Mouse (Mus musculus) thymus, adult 2 months (tissue): Measurements from ENCODE around the gene Igflr1. TPM values are rescaled to one million over a fixed set of nuclear protein-coding genes. Genes with fewer than 3 reads are reported as not detected.

Source experiments
- DNase-seq: peaks from one replicate; pipeline ENCODE4 v3.0.0; 2021
- H3K27ac ChIP-seq: fragments of 200-500 bp; 2 replicates; pipeline ENCODE4 v1.5.1; 2012; ENCODE audit warnings: low read length, control low read depth; ENCODE audit not compliant: control insufficient read depth, insufficient read depth
- H3K27me3 ChIP-seq: fragments of 200-500 bp; 2 replicates; pipeline ENCODE4 v1.6.1; 2012; ENCODE audit warnings: mild to moderate bottlenecking, low read length, moderate library complexity, mixed read lengths; ENCODE audit not compliant: control insufficient read depth, insufficient read depth
- H3K36me3 ChIP-seq: fragments of 200-500 bp; 2 replicates; pipeline ENCODE4 v1.6.1; 2012; ENCODE audit warnings: mild to moderate bottlenecking, low read length, moderate library complexity; ENCODE audit not compliant: control insufficient read depth, insufficient read depth
- H3K4me1 ChIP-seq: fragments of 200-500 bp; replicated peaks from 2 replicates; pipeline ENCODE4 v1.6.1; 2012; ENCODE audit warnings: low read length; ENCODE audit not compliant: control insufficient read depth, insufficient read depth
- H3K4me3 ChIP-seq: fragments of 200-500 bp; 2 replicates; pipeline ENCODE4 v1.5.1; 2012; ENCODE audit warnings: mild to moderate bottlenecking, low read length, control low read depth, moderate library complexity; ENCODE audit not compliant: control insufficient read depth, insufficient read depth
- CTCF ChIP-seq: fragments of 200-500 bp; IDR thresholded peaks from 2 replicates; pipeline ENCODE4 v1.5.1; 2012; ENCODE audit warnings: mild to moderate bottlenecking, control low read depth, low read length, moderate library complexity, borderline replicate concordance; ENCODE audit not compliant: control insufficient read depth, poor library complexity, insufficient read depth; ENCODE audit errors: extremely low read depth
- POLR2A ChIP-seq: fragments of 200-500 bp; IDR thresholded peaks from 2 replicates; pipeline ENCODE4 v1.6.1; 2012; ENCODE audit warnings: mild to moderate bottlenecking, low read length, control low read depth, moderate library complexity; ENCODE audit not compliant: control insufficient read depth, poor library complexity, insufficient read depth; ENCODE audit errors: extremely low read depth
- WGBS: fragments of 180-500 bp; shearing (Covaris S2); methylation state at CpG from one replicate; pipeline ENCODE4 v1.1.7; 2018; 5-methylcytosine and 5-hydroxymethylcytosine counted together
- polyA plus RNA-seq: library from polyadenylated mRNA; depleted of rRNA; stranded (reverse); fragments of >200 nt; gene quantifications from 2 replicates; pipeline ENCODE4 v1.2.3, GENCODE M21; 2012

The Igflr1 gene
- polyA plus RNA-seq, 1 experiment: 31.7 TPM

- WGBS: 97% methylated on average over 12 of the region's 12 CpGs
- no peak within 1 kb of the TSS for H3K4me3 ChIP-seq
- no peak within 1 kb of the TSS for H3K27ac ChIP-seq
These were observed 33.6 kb downstream of the Igflr1 start, which contains the start of gene Zbtb32 for GRCm38 (mm10) chr7:30598786-30599185. Gene Zbtb32, minus strand, starts transcription at chr7:30598909.

GRCm38 (mm10) chr7:30599933-30600353 is 34.7 kb downstream of the Igflr1 start:
- peak; percentile 59 for DNase-seq
- Histone ChIP-seq H3K27ac (no peak overlapping the region), H3K4me3 (no peak overlapping the region), H3K36me3 (no peaks in the 10 kb centered on the region), H3K27me3 (no peaks in the 10 kb centered on the region), H3K4me1 (no peaks in the 10 kb centered on the region)
- TF ChIP-seq CTCF (no peak), POLR2A (no peak)
- 7% methylated on average over 16 of the region's 16 CpGs for WGBS

More at GRCm38 (mm10) chr7:30598786-30599185, 33.6 kb downstream of the Igflr1 start, which contains the start of gene Zbtb32:
- no peak for DNase-seq
- Histone ChIP-seq H3K36me3 (no peaks in the 10 kb centered on the region), H3K27me3 (no peaks in the 10 kb centered on the region), H3K4me1 (no peaks in the 10 kb centered on the region)
- TF ChIP-seq POLR2A (no peak), CTCF (no peak)

GRCm38 (mm10) chr7:30600651-30601050 is 35.4 kb downstream of the Igflr1 start:
- no peak for DNase-seq
- 79% methylated on average over 7 of the region's 7 CpGs for WGBS
- Histone ChIP-seq H3K4me1 (no peaks in the 10 kb centered on the region), H3K4me3 (no peak overlapping the region), H3K27me3 (no peaks in the 10 kb centered on the region), H3K27ac (no peak overlapping the region), H3K36me3 (no peaks in the 10 kb centered on the region)
- TF ChIP-seq CTCF (no peak), POLR2A (no peak)

- H3K27me3 ChIP-seq: no peaks in the 10 kb centered on the region
- H3K27ac ChIP-seq: no peak overlapping the region
- DNase-seq: no peak
- no peaks in the 10 kb centered on the region for H3K36me3 ChIP-seq
- WGBS: 81% methylated on average over 3 of the region's 3 CpGs
- H3K4me3 ChIP-seq: no peak overlapping the region
- H3K4me1 ChIP-seq: no peaks in the 10 kb centered on the region
- TF ChIP-seq CTCF: no peak
- no peak for TF ChIP-seq POLR2A
These were observed 37.4 kb downstream of the Igflr1 start for GRCm38 (mm10) chr7:30602583-30602982.

GRCm38 (mm10) chr7:30604424-30604823 is 39.2 kb downstream of the Igflr1 start:
- TF ChIP-seq POLR2A (no peak), CTCF (no peak)
- H3K4me1 ChIP-seq: 0 out of 2 replicates have a peak, but pooled peaks cover 5% of the 10 kb centered on the region
- H3K4me3 ChIP-seq: no peak overlapping the region
- DNase-seq: no peak
- WGBS: 43% methylated on average over 8 of the region's 8 CpGs
- H3K27ac ChIP-seq: no peak overlapping the region
- no peaks in the 10 kb centered on the region for H3K36me3 ChIP-seq
- no peaks in the 10 kb centered on the region for H3K27me3 ChIP-seq

GRCm38 (mm10) chr7:30604944-30605343 is 39.7 kb downstream of the Igflr1 start:
- no peak overlapping the region for H3K27ac ChIP-seq
- H3K4me1 ChIP-seq: 0 out of 2 replicates have a peak, but pooled peaks cover 5% of the 10 kb centered on the region
- H3K27me3 ChIP-seq: no peaks in the 10 kb centered on the region
- no peak for DNase-seq
- no peak for TF ChIP-seq CTCF
- no peak for TF ChIP-seq POLR2A
- H3K36me3 ChIP-seq: no peaks in the 10 kb centered on the region
- WGBS: 87% methylated on average over 8 of the region's 8 CpGs
- no peak overlapping the region for H3K4me3 ChIP-seq
